Mouse (Mus musculus) mouse embryonic stem cell (cell line): ENCODE results near the gene Smarca4.

Source experiments
- in situ Hi-C, 2 experiments: fragments of 300-500 bp; cut with MboI; formaldehyde crosslinking; loops; 1 replicate in 1 of 2; 3 replicates in 1 of 2; pipeline ENCODE4 v1.14.3; 2019 to 2020; ENCODE audit warnings: low sequenced_read_pairs in 2 of 2, low pct_unique_long_range_greater_than_20kb in 1 of 2, mixed read lengths in 1 of 2; ENCODE audit not compliant: unreplicated experiment in 1 of 2

The Smarca4 gene

GRCm38 (mm10) chr9:21594838-21595237, 21.1 kb upstream of the Smarca4 start:
- in situ Hi-C loops: no loop called here

DNA sequence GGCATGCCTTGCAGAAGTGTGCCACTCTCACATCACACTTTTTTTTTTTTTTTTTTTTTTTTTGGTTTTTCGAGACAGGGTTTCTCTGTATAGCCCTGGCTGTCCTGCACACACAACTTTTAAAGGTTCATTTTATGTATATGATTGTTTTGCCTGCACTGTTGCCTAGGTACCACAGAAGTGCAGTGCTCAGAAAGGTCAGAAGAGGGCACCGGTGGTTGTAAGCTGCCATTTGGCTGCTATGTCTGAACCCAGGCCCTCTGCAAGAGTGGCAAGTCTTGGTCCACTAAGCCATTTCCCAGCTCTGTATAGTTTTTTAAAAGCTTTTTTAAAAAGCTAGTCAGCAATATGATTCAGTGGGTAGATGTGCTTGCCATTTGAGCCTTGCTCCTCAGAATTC, 17.8 kb upstream of the Smarca4 start:
- in situ Hi-C loops: no loop called here

GRCm38 (mm10) chr9:21600186-21600585, 15.8 kb upstream of the Smarca4 start:
- in situ Hi-C loops: no loop called here

- in situ Hi-C loops: no loop called here
Observed at GRCm38 (mm10) chr9:21601073-21601472, 14.9 kb upstream of the Smarca4 start.

GRCm38 (mm10) chr9:21601722-21602399, 14.1 kb upstream of the Smarca4 start:
- in situ Hi-C loops: no loop called here

DNA sequence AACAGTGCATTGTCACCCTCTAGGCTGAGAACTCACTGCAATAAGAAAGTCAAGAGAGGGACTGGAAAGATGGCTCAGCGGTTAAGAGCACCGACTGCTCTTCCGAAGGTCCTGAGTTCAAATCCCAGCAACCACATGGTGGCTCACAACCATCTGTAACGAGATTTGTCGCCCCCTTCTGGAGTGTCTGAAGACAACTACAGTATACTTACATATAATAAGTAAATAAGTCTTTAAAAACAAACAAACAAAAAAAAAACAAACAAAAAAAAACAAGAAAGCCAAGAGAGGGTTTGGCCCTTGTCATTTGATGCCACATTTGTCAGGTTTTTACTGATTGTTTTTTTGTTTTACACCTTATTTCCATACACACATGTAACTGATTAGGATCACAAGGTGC, 11.8 kb upstream of the Smarca4 start:
- in situ Hi-C loops: no loop called here

DNA sequence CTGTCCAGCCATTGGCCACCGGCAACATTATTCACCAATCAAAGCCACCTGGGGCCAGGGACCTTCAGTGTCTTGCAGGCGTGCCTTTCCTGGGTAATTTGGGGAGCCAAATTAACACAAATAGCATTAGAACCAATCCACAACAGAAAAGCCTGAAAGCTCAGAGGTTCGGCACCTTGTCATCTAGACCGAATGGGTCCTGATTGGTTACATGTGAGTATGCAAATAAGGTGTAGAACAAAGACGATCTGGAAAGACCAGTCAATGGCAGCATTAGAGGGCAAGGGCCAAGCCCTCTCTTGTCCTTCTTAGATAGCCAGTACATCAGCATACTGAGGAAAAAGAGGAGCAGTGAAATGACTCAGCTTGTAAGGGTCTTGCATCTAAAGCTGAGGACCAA, 10.1 kb upstream of the Smarca4 start:
- in situ Hi-C loops: no loop called here

DNA sequence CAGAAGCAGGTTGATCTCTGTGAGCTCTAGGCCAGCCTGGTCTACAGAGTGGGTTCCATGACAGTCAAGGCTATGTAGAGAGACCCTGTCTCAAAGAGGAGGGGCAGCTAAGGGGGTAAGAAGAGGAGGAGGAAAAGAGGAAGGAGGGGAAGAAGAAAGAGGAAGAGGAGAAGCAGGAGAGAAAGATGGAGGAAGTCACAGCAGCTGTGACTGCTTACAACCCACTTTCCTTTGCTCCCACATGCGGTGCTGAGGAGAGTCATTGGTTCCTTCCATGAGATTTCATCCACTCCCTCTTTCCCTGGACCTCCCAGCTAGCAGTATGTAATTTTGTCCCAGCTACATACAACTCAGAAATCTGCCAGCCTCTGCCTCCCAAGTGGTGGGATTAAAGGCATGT, 9.3 kb upstream of the Smarca4 start:
- in situ Hi-C loops: no loop called here

- in situ Hi-C loops: no loop called here
Observed at GRCm38 (mm10) chr9:21609861-21610260, 6.1 kb upstream of the Smarca4 start.

DNA sequence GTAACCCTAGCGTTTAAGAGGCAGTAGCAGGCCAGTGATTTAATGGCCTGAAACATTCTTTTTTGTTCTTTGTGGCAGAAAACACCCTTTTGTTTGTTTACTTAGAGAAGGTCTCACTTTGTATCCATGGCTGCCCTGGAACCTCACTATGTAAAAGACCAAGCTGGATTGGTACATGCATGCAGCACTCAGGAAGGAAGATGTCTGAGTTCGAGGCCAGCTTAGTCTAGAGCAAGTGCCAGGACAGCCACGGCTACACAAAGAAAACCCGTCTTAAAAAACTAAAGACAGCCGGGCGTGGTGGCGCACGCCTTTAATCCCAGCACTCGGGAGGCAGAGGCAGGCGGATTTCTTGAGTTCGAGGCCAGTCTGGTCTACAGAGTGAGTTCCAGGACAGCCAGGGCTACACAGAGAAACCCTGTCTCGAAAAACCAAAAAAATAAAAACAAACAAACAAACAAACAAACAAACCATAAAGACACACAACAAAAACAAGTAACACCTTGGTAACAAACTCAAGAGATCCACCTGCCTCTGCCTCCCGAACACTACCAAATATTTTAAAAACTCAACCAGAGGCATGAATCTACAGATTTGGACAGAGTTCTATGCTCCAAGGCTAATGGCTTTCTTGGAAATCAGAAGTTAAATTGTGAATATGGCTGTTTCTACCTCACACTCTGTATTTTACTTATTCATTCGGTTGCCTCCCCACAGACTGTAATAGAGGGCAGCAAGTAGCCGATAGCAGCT, 929 bp upstream of the Smarca4 start:
- in situ Hi-C loops: no loop called here

DNA sequence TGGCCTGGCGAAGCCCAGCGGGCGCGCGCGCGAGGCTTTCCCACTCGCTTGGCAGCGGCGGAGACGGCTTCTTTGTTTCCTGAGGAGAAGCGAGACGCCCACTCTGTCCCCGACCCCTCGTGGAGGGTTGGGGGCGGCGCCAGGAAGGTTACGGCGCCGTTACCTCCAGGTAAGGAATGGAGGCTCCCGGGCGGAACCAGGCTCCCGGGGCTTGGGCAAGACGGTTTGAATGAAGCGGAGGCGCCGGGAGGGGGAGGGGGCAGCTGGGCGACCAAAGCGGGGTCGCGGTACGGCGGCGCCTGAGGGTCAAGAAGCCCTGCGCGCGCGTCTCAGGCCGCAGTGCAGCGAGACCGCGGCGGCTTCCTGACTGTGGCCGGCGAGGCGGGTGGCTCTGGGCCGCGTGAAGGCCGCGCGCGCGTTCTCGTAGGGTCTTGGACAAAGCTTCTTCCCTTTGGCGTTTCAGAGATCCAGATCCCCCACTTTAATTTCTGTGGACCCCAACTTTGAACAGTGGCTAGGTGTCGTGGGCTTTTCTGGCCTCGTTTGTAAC, 338 bp downstream of the Smarca4 start:
- in situ Hi-C loops: no loop called here

DNA sequence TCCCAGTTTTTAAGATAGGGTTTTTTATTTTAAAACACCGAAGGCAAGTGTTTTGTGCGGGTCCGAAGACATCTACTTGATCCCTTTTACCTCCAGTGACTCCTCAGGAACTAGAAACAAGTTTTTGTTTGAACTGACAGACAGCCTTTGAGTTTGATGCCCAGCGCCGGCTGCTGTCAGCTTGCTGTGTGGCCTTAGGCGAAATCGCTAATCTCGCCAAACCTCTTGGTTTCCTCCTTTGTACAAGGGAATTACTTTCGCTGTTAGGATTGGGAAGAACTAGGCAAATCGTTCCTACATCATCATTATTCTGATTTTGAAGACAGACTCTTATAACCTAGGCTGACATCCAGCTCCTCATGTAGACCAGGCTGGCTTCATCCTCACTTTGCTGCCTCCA, 1.1 kb downstream of the Smarca4 start:
- in situ Hi-C loops: no loop called here

DNA sequence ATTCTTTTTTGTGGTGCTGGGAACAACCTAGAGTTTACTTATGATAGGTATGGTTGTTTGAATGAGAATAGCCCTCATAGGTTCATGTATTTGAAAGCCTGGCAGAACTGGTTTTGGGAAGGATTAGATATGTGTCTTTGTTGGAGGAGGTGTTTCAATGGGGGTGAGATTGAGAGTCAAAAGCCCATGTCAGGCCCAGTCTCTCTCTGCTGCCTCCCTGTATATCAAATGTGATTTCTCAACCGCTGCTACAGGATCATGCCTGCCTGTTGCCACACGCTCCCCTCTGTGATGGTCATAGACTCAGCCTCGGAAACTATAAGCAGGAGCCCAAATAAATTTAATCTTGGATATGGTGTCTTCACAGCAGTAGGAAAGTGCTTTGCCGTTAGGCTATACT, 4.3 kb downstream of the Smarca4 start:
- in situ Hi-C loops: no loop called here

- in situ Hi-C loops: no loop called here
Observed at GRCm38 (mm10) chr9:21622676-21623075, 6.7 kb downstream of the Smarca4 start.

DNA sequence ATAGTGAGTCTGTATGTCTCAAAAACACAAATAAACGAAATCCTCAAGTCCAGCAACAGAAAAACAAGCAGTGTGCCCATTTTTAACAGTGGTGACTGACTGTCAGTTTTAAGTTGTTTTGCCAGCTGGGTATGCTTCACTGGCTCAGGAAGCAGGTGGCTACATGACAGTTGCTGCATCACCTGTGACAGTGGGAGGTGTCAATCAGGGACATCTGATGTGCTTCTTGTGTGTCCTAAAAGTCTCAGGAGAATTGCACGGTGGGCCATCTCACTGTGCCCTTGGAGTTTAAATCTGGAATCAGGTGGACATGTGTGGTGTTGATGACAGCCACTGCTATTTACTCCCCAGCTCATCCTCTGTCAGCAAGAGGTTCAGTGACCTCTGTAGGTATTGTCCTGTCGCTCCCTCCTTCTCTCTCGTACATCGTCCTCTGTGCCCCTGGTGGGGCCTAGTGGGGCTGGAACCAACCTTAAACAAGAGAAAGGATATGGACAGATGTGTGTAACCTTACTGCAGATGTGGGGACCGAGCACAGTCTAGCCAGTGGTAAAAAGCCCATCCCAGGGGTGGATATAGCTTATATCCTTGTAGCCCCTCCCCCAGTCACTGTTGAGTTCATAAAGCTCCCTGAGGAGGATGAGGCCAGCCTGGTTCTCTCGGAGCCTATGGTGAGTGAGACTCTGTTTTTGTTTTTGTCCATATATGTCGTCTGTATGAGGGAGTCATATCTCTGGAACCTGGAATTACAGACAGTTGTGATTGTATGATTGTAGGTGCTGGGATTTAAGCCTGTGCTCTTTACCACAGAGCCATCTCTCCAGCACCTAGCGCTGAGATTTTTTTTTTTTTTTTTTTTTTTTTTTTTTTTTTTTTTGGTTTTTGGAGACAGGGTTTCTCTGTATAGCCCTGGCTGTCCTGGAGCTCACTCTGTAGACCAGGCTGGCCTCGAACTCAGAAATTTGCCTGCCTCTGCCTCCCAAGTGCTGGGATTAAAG, 9.7 kb downstream of the Smarca4 start:
- in situ Hi-C loops: no loop called here

DNA sequence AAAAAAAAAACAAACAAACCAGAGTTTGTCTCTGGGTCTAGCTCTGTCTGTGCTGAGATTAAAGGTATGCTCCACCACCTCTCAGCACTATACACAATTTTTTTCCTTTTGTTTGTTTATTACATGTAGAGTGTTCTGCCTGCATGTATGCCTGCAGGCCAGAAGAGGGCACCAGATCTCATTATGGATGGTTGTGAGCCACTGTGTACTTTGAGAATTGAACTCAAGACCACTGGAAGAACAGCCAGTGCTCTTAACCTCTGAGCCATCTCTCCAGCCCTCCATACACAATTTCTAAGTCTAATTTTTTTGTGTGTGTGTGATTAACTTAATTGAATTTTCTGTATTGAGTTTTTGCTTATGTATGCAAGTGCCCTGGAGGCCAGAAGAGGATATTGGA, 10.6 kb downstream of the Smarca4 start:
- in situ Hi-C loops: no loop called here

DNA sequence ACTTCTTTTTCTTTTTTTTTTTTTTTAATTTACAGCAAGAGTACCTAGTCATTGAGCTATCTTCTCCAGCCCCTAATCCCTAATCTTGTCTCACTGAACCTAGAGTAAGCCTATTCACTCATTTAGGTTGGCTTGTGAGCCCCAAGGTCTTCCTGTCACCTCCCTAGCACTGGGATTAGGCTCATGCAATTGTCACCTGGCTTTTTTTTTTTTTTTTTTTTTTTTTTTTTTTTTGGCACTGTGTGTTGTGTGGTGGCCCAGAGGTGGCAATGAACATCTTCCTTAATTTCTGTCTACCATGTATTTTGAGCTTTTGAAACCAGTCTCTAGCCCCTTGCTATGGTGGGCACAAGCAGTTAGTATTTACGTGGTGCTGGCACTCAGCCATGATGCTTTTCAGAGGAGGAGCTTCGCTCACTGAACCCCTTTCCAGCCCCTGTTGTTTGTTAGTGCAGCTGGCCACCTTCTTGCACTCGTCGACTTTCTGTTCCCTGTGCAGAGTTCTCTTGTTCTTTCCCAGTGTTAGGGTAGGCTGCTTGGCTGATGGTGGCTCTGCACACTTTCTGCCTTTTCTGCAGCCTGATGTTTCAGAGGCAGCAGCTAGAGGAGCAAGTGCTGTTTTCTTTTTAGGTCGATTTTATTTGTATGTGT, 11.3 kb downstream of the Smarca4 start:
- in situ Hi-C loops: no loop called here

DNA sequence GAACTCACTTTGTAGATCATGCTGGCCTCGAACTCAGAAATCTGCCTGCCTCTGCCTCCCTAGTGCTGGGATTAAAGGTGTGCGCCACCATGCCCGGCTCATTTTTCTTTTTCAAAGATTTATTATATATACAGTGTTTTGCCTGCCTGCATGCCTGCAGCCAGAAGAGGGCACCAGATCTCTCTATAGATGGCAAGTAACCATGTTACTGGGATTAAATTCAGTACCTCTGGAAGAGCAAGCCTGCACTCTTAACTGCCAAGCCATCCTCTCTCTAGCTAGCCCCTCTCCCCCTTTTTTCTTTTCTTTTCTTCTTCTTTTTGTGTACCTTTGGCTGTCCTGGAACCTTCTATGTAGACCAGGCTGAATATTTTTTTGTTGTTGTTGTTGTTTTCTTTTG, 14.7 kb downstream of the Smarca4 start:
- in situ Hi-C loops: no loop called here
